Mouse (Mus musculus) C2C12 (cell line): Measurements from ENCODE around the gene Wdr17. TPM values are rescaled to one million over a fixed set of nuclear protein-coding genes. Genes with fewer than 3 reads are reported as not detected.

ENCODE experiments used
- H3K27me3 ChIP-seq: one replicate; pipeline ENCODE4 v1.6.1; 2011; ENCODE audit not compliant: control insufficient read depth, insufficient read depth, insufficient read length
- H3K36me3 ChIP-seq: one replicate; pipeline ENCODE4 v1.6.1; 2011; ENCODE audit not compliant: control insufficient read depth, insufficient read depth
- H3K4me3 ChIP-seq: one replicate; pipeline ENCODE4 v1.5.1; 2011; ENCODE audit warnings: mild to moderate bottlenecking, control low read depth; ENCODE audit not compliant: poor library complexity, insufficient read depth, severe bottlenecking
- H3K79me2 ChIP-seq: one replicate; pipeline ENCODE4 v1.6.1; 2011; ENCODE audit not compliant: control insufficient read depth, insufficient read depth
- H3K79me3 ChIP-seq: one replicate; pipeline ENCODE4 v1.6.1; 2011; ENCODE audit warnings: low read depth, control low read depth
- H3ac ChIP-seq: one replicate; pipeline ENCODE3; 2011; ENCODE audit warnings: low read depth; ENCODE audit not compliant: control insufficient read depth, insufficient read length
- CEBPB ChIP-seq: IDR thresholded peaks from one replicate; pipeline ENCODE4 v1.6.1; 2011; ENCODE audit warnings: low read depth, mild to moderate bottlenecking, control low read depth, moderate library complexity
- CTCF ChIP-seq: IDR thresholded peaks from one replicate; pipeline ENCODE4 v1.5.1; 2011; ENCODE audit not compliant: control insufficient read depth, insufficient read depth, insufficient read length
- FOSL1 ChIP-seq: IDR thresholded peaks from one replicate; pipeline ENCODE4 v1.8.0; 2011; ENCODE audit warnings: mild to moderate bottlenecking, low read length; ENCODE audit not compliant: poor library complexity, insufficient read depth, severe bottlenecking
- MAX ChIP-seq: IDR thresholded peaks from one replicate; pipeline ENCODE4 v1.6.1; 2011; ENCODE audit warnings: mild to moderate bottlenecking, control low read depth
- MYOD1 ChIP-seq: IDR thresholded peaks from one replicate; pipeline ENCODE4 v1.6.1; 2011; ENCODE audit warnings: low read depth; ENCODE audit not compliant: control insufficient read depth, insufficient read length
- MYOG ChIP-seq: IDR thresholded peaks from one replicate; pipeline ENCODE4 v1.6.1; 2011; ENCODE audit not compliant: control insufficient read depth, insufficient read length; ENCODE audit errors: extremely low read depth
- USF1 ChIP-seq: IDR thresholded peaks from one replicate; pipeline ENCODE4 v1.6.1; 2011; ENCODE audit warnings: low read depth, mild to moderate bottlenecking, control low read depth, moderate library complexity
- polyA plus RNA-seq: library from polyadenylated mRNA; unstranded; fragments of >200 nt; fragmentation: generic; extraction: Trizol; gene quantifications from one replicate; pipeline ENCODE4 v1.2.1, GENCODE M21; 2012; ENCODE audit warnings: missing spikeins

Gene Wdr17
- polyA plus RNA-seq, 1 experiment = not detected

- Histone ChIP-seq H3K79me2 (no peaks in the 10 kb centered on the region), H3ac (no peak overlapping the region), H3K27me3 (no peaks in the 10 kb centered on the region), H3K79me3 (no peaks in the 10 kb centered on the region), H3K4me3 (no peak overlapping the region), H3K36me3 (no peaks in the 10 kb centered on the region)
- TF ChIP-seq MYOG (no peak), USF1 (no peak), MYOD1 (no peak), FOSL1 (no peak), CEBPB (no peak), CTCF (no peak), MAX (no peak)
These were observed 283.5 kb downstream of the Wdr17 start for GRCm38 (mm10) chr8:54603440-54603839.

- no peaks in the 10 kb centered on the region for H3K79me2 ChIP-seq
- no peaks in the 10 kb centered on the region for H3K27me3 ChIP-seq
- H3K36me3 ChIP-seq = no peaks in the 10 kb centered on the region
- H3K79me3 ChIP-seq = no peaks in the 10 kb centered on the region
- H3ac ChIP-seq = no peak within 1 kb of the TSS
- H3K4me3 ChIP-seq = no peak within 1 kb of the TSS
- TF ChIP-seq FOSL1 (no peak), CEBPB (no peak), MAX (no peak), CTCF (no peak), USF1 (no peak), MYOD1 (no peak), MYOG (no peak)
These were observed 286.2 kb downstream of the Wdr17 start, which contains the start of gene Spata4 for GRCm38 (mm10) chr8:54600671-54601251. TSS of gene Spata4 (plus strand) at chr8:54600781.

GRCm38 (mm10) chr8:54597386-54597785 lies 289.6 kb downstream of the Wdr17 start:
- TF ChIP-seq MAX (no peak), MYOG (no peak), USF1 (no peak)
- Histone ChIP-seq H3K4me3 (no peak overlapping the region), H3K79me3 (no peaks in the 10 kb centered on the region), H3K79me2 (no peaks in the 10 kb centered on the region), H3ac (no peak overlapping the region), H3K36me3 (no peaks in the 10 kb centered on the region), H3K27me3 (no peaks in the 10 kb centered on the region)

GRCm38 (mm10) chr8:54596940-54597339 lies 290.0 kb downstream of the Wdr17 start:
- no peak for TF ChIP-seq FOSL1
- H3K4me3 ChIP-seq = no peak overlapping the region
- H3K79me2 ChIP-seq = no peaks in the 10 kb centered on the region
- H3K79me3 ChIP-seq = no peaks in the 10 kb centered on the region
- H3ac ChIP-seq = no peak overlapping the region
- no peaks in the 10 kb centered on the region for H3K27me3 ChIP-seq
- no peaks in the 10 kb centered on the region for H3K36me3 ChIP-seq

GRCm38 (mm10) chr8:54596051-54596450 lies 290.9 kb downstream of the Wdr17 start:
- no peak for TF ChIP-seq FOSL1
- no peak for TF ChIP-seq MAX
- Histone ChIP-seq H3K36me3 (no peaks in the 10 kb centered on the region), H3K79me2 (no peaks in the 10 kb centered on the region), H3ac (no peak overlapping the region), H3K79me3 (no peaks in the 10 kb centered on the region), H3K4me3 (no peak overlapping the region), H3K27me3 (no peaks in the 10 kb centered on the region)

GRCm38 (mm10) chr8:54594634-54595033 lies 292.4 kb downstream of the Wdr17 start:
- Histone ChIP-seq H3K79me2 (no peaks in the 10 kb centered on the region), H3K4me3 (no peak overlapping the region)

More at GRCm38 (mm10) chr8:54594634-54595033, 292.4 kb downstream of the Wdr17 start:
- Histone ChIP-seq H3K79me3 (no peaks in the 10 kb centered on the region), H3K36me3 (no peaks in the 10 kb centered on the region), H3K27me3 (no peaks in the 10 kb centered on the region), H3ac (no peak overlapping the region)
- TF ChIP-seq MYOG (no peak), CEBPB (no peak), CTCF (no peak), MYOD1 (no peak)
